Comparison of ENCODE assay signal across 16 mouse cellular contexts in the genomic region with DNA sequence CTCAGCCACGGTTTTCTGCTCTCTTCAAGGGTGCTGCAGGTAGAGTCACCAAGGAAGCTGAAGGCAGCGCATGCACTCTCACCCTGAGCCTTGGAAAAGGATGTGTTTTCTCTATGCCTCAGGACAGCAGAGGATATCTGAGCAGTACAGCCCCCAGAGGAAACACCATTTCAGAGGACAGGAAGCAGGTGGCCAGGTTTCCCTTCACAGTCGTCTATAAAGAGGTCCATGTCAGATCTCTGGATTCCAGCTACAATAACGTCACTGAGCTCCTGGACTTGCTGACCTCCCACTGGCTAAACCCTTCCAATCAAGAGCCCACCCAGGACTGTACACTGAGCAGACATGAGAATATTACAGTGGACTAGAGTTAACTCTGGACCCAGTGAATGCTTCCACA.
DNase-seq lines count a peak whose midpoint lies in the region; ATAC-seq lines count a peak whose summit lies in the region.
"Had no signal": no experiment of that assay in that cellular context is flagged by ENCODE, and none has a peak within 500 bp of the region (broad histone marks: within the 10 kb centered on the region; RNA-seq: fewer than 3 reads in every experiment).

No protein-coding gene starts in this region.

- H3K9me3 ChIP-seq in heart, embryonic 10.5 days: no peaks in the 10 kb centered on the region
- H3K9me3 ChIP-seq in intestine, embryonic 16.5 days (ENCODE audit: control insufficient read depth, low read length): no peaks in the 10 kb centered on the region
- H3K9me3 ChIP-seq: forebrain, embryonic 15.5 days; hindbrain, embryonic 15.5 days; liver, embryonic 15.5 days had no signal

- peaks cover 20% of the 10 kb centered on the region for H3K4me1 ChIP-seq in heart, embryonic 10.5 days
- H3K4me1 ChIP-seq in brown adipose tissue, adult 24 weeks (ENCODE audit: control insufficient read depth, insufficient read depth, insufficient read length, low read length): peaks cover 31% of the 10 kb centered on the region
- peaks cover 17% of the 10 kb centered on the region for H3K4me1 ChIP-seq in intestine, embryonic 16.5 days (ENCODE audit: control insufficient read depth, insufficient read depth, low read length)

- no peak overlapping the region for H3K9ac ChIP-seq in intestine, embryonic 16.5 days (ENCODE audit: low read depth, low read length)
- H3K9ac ChIP-seq: forebrain, embryonic 15.5 days; hindbrain, embryonic 15.5 days; liver, embryonic 15.5 days had no signal

- no peaks in the 10 kb centered on the region for H3K27me3 ChIP-seq in heart, embryonic 10.5 days (ENCODE audit: insufficient read depth, poor library complexity, severe bottlenecking)
- H3K27me3 ChIP-seq in intestine, embryonic 16.5 days (replicated peaks; ENCODE audit: control insufficient read depth, insufficient read depth, low read length): no peaks in the 10 kb centered on the region
- H3K27me3 ChIP-seq: forebrain, embryonic 15.5 days; hindbrain, embryonic 15.5 days had no signal

- peak overlapping the region; percentile 1; the same call in 1 of the 2 replicates for H3K27ac ChIP-seq in heart, embryonic 10.5 days
- H3K27ac ChIP-seq in brown adipose tissue, adult 24 weeks (replicated peaks; ENCODE audit: low read depth, low read length): peak overlapping the region; percentile 71
- H3K27ac ChIP-seq in intestine, embryonic 16.5 days (ENCODE audit: low read length): 0 out of 2 replicates have a peak overlapping the region, but pooled peaks have one; percentile 50
- H3K27ac ChIP-seq: forebrain, embryonic 15.5 days; hindbrain, embryonic 15.5 days; liver, embryonic 15.5 days had no signal

- H3K36me3 ChIP-seq in heart, embryonic 10.5 days: no peaks in the 10 kb centered on the region
- no peaks in the 10 kb centered on the region for H3K36me3 ChIP-seq in intestine, embryonic 16.5 days (ENCODE audit: control insufficient read depth, insufficient read depth, low read length)
- H3K36me3 ChIP-seq: forebrain, embryonic 15.5 days; hindbrain, embryonic 15.5 days; liver, embryonic 15.5 days had no signal

- no peak overlapping the region for H3K4me3 ChIP-seq in heart, embryonic 10.5 days
- H3K4me3 ChIP-seq in brown adipose tissue, adult 24 weeks (ENCODE audit: insufficient read depth, low read depth, low read length): no peak overlapping the region
- H3K4me3 ChIP-seq in intestine, embryonic 16.5 days (ENCODE audit: low read length): no peak overlapping the region
- H3K4me3 ChIP-seq: forebrain, embryonic 15.5 days; hindbrain, embryonic 15.5 days; liver, embryonic 15.5 days had no signal

- ATAC-seq in intestine, embryonic 16.5 days: no peak
- ATAC-seq: activated CD4-positive, CD25-positive, alpha-beta regulatory T cell, adult 4 months; CD4-positive, CD25-positive, alpha-beta regulatory T cell, adult 4 months; forebrain, embryonic 15.5 days had no signal

- 44% methylated on average over 4 of the region's 4 CpGs for WGBS in heart, embryonic 10.5 days
- 57% methylated on average over 4 of the region's 4 CpGs for WGBS in intestine, embryonic 16.5 days

- DNase-seq in heart, embryonic 10.5 days (ENCODE audit: low spot score): no peak
- DNase-seq in heart, postnatal 4 days: no peak
- peak; percentile 42 for DNase-seq in kidney, postnatal 14 days
- DNase-seq in kidney, adult 9 months: no peak
- DNase-seq in yolk sac, embryonic 10.5 days (ENCODE audit: low spot score): no peak
- no peak for DNase-seq in right cerebral cortex, adult 18-20 months
- DNase-seq: cerebellum, adult 11 months; gastrocnemius, postnatal 14 days; thymus, postnatal 14 days had no signal

- H3K4me2 ChIP-seq in intestine, embryonic 16.5 days (ENCODE audit: low read depth, low read length): no peak overlapping the region
- H3K4me2 ChIP-seq: forebrain, embryonic 15.5 days; hindbrain, embryonic 15.5 days; liver, embryonic 15.5 days had no signal

Comparison
In these comparisons a context has a peak if more than half of its experiments do, and no peak if none do; other contexts are left out.
1. H3K27ac ChIP-seq: peak in every context shown above with its lines; median percentile 71 in brown adipose tissue, adult 24 weeks; 50 in intestine, embryonic 16.5 days; 1 in heart, embryonic 10.5 days.